Mouse (Mus musculus): ENCODE data around the gene Cdc37l1. TPM values are rescaled to one million over a fixed set of nuclear protein-coding genes. Genes with fewer than 3 reads are reported as not detected.
A peak's percentile ranks its signal among the peaks of the same experiment; 100 is the strongest.

Cdc37l1 gene
- total RNA-seq (2014; rRNA removed) (33.5 and 37.3 TPM in 2 replicates), polyA plus RNA-seq (2012; rRNA removed) (6.8 and 8.6 TPM in 2 replicates)

GRCm38 (mm10) chr19:28990194-28990589 is at the start of gene Cdc37l1:
Gene Cdc37l1 (plus strand): TSS chr19:28990352.
- TF ChIP-seq CTCF (IDR thresholded peaks at IDR 0.05; ENCODE audit: low read depth, low read length) (no peak), POLR2A (IDR thresholded peaks at IDR 0.05; ENCODE audit: extremely low read depth, insufficient read depth, low read length) (peak; percentile 84)
- WGBS = 1% methylated on average over 37 of the region's 37 CpGs
- H3K9ac ChIP-seq (ENCODE audit: low read depth, low read length) = peak within 1 kb of the TSS; percentile 85
- peak within 1 kb of the TSS; percentile 89 for H3K4me3 ChIP-seq (ENCODE audit: insufficient read depth, low read depth, low read length)
- H3K27me3 ChIP-seq (ENCODE audit: control insufficient read depth, insufficient read depth, low read length) = no peaks in the 10 kb centered on the region
- peaks cover 2% of the 10 kb centered on the region; the same call in 1 of the 2 replicates for H3K79me2 ChIP-seq (ENCODE audit: control insufficient read depth, insufficient read depth, low read length)
- DNase-seq (ENCODE audit: extremely low read depth, low read depth, low spot score) = peak; percentile 89
- H3K4me1 ChIP-seq (ENCODE audit: control insufficient read depth, insufficient read depth, low read length) = peaks cover 4% of the 10 kb centered on the region; the same call in 1 of the 2 replicates
- H3K36me3 ChIP-seq (ENCODE audit: control insufficient read depth, insufficient read depth, low read length) = peaks cover 3% of the 10 kb centered on the region; the same call in 1 of the 2 replicates
- H3K27ac ChIP-seq (replicated peaks; ENCODE audit: insufficient read depth, low read depth, low read length) = peak within 1 kb of the TSS; percentile 72

- no peak overlapping the region for H3K4me3 ChIP-seq (ENCODE audit: insufficient read depth, low read depth, low read length)
- no peaks in the 10 kb centered on the region for H3K36me3 ChIP-seq (ENCODE audit: control insufficient read depth, insufficient read depth, low read length)
- H3K27me3 ChIP-seq (ENCODE audit: control insufficient read depth, insufficient read depth, low read length) = no peaks in the 10 kb centered on the region
- no peaks in the 10 kb centered on the region for H3K79me2 ChIP-seq (ENCODE audit: control insufficient read depth, insufficient read depth, low read length)
- WGBS = 84% methylated on average over 4 of the region's 4 CpGs
- no peak overlapping the region for H3K27ac ChIP-seq (replicated peaks; ENCODE audit: insufficient read depth, low read depth, low read length)
- peaks cover 1% of the 10 kb centered on the region; the same call in 1 of the 2 replicates for H3K4me1 ChIP-seq (ENCODE audit: control insufficient read depth, insufficient read depth, low read length)
- no peak for DNase-seq (ENCODE audit: extremely low read depth, low read depth, low spot score)
- TF ChIP-seq CTCF (IDR thresholded peaks at IDR 0.05; ENCODE audit: low read depth, low read length) (no peak), POLR2A (IDR thresholded peaks at IDR 0.05; ENCODE audit: extremely low read depth, insufficient read depth, low read length) (no peak)
- H3K9ac ChIP-seq (ENCODE audit: low read depth, low read length) = no peak overlapping the region
Measured at GRCm38 (mm10) chr19:28941271-28941670, 48.9 kb upstream of the Cdc37l1 start.

- DNase-seq (ENCODE audit: extremely low read depth, low read depth, low spot score) = no peak
- WGBS = 66% methylated on average over 4 of the region's 4 CpGs
Measured at GRCm38 (mm10) chr19:28946782-28947181, 43.4 kb upstream of the Cdc37l1 start.

GRCm38 (mm10) chr19:28947311-28947710 is 42.8 kb upstream of the Cdc37l1 start:
- no peak overlapping the region for H3K4me3 ChIP-seq (ENCODE audit: insufficient read depth, low read depth, low read length)
- no peaks in the 10 kb centered on the region for H3K4me1 ChIP-seq (ENCODE audit: control insufficient read depth, insufficient read depth, low read length)
- no peaks in the 10 kb centered on the region for H3K36me3 ChIP-seq (ENCODE audit: control insufficient read depth, insufficient read depth, low read length)
- no peaks in the 10 kb centered on the region for H3K79me2 ChIP-seq (ENCODE audit: control insufficient read depth, insufficient read depth, low read length)
- no peak overlapping the region for H3K9ac ChIP-seq (ENCODE audit: low read depth, low read length)
- TF ChIP-seq CTCF (IDR thresholded peaks at IDR 0.05; ENCODE audit: low read depth, low read length) = no peak
- no peak for TF ChIP-seq POLR2A (IDR thresholded peaks at IDR 0.05; ENCODE audit: extremely low read depth, insufficient read depth, low read length)
- DNase-seq (ENCODE audit: extremely low read depth, low read depth, low spot score) = no peak
- H3K27ac ChIP-seq (replicated peaks; ENCODE audit: insufficient read depth, low read depth, low read length) = no peak overlapping the region
- no peaks in the 10 kb centered on the region for H3K27me3 ChIP-seq (ENCODE audit: control insufficient read depth, insufficient read depth, low read length)
- WGBS = 42% methylated on average over 2 of the region's 2 CpGs

More at GRCm38 (mm10) chr19:28946782-28947181, 43.4 kb upstream of the Cdc37l1 start:
- H3K4me1 ChIP-seq (ENCODE audit: control insufficient read depth, insufficient read depth, low read length) = no peaks in the 10 kb centered on the region
- no peaks in the 10 kb centered on the region for H3K36me3 ChIP-seq (ENCODE audit: control insufficient read depth, insufficient read depth, low read length)
- H3K9ac ChIP-seq (ENCODE audit: low read depth, low read length) = no peak overlapping the region
- no peak overlapping the region for H3K4me3 ChIP-seq (ENCODE audit: insufficient read depth, low read depth, low read length)
- no peak overlapping the region for H3K27ac ChIP-seq (replicated peaks; ENCODE audit: insufficient read depth, low read depth, low read length)
- no peaks in the 10 kb centered on the region for H3K79me2 ChIP-seq (ENCODE audit: control insufficient read depth, insufficient read depth, low read length)
- TF ChIP-seq POLR2A (IDR thresholded peaks at IDR 0.05; ENCODE audit: extremely low read depth, insufficient read depth, low read length) (no peak), CTCF (IDR thresholded peaks at IDR 0.05; ENCODE audit: low read depth, low read length) (no peak)
- no peaks in the 10 kb centered on the region for H3K27me3 ChIP-seq (ENCODE audit: control insufficient read depth, insufficient read depth, low read length)

- H3K27ac ChIP-seq (replicated peaks; ENCODE audit: insufficient read depth, low read depth, low read length) = no peak overlapping the region
- no peaks in the 10 kb centered on the region for H3K79me2 ChIP-seq (ENCODE audit: control insufficient read depth, insufficient read depth, low read length)
- WGBS = 92% methylated on average over 5 of the region's 5 CpGs
- H3K4me3 ChIP-seq (ENCODE audit: insufficient read depth, low read depth, low read length) = no peak overlapping the region
- TF ChIP-seq POLR2A (IDR thresholded peaks at IDR 0.05; ENCODE audit: extremely low read depth, insufficient read depth, low read length) (no peak), CTCF (IDR thresholded peaks at IDR 0.05; ENCODE audit: low read depth, low read length) (no peak)
- H3K9ac ChIP-seq (ENCODE audit: low read depth, low read length) = no peak overlapping the region
- DNase-seq (ENCODE audit: extremely low read depth, low read depth, low spot score) = no peak
- no peaks in the 10 kb centered on the region for H3K4me1 ChIP-seq (ENCODE audit: control insufficient read depth, insufficient read depth, low read length)
- H3K27me3 ChIP-seq (ENCODE audit: control insufficient read depth, insufficient read depth, low read length) = no peaks in the 10 kb centered on the region
- no peaks in the 10 kb centered on the region for H3K36me3 ChIP-seq (ENCODE audit: control insufficient read depth, insufficient read depth, low read length)
Measured at GRCm38 (mm10) chr19:28951251-28951650, 38.9 kb upstream of the Cdc37l1 start.

GRCm38 (mm10) chr19:28963113-28963512 is 27.0 kb upstream of the Cdc37l1 start:
- no peak overlapping the region for H3K27ac ChIP-seq (replicated peaks; ENCODE audit: insufficient read depth, low read depth, low read length)
- H3K9ac ChIP-seq (ENCODE audit: low read depth, low read length) = no peak overlapping the region
- DNase-seq (ENCODE audit: extremely low read depth, low read depth, low spot score) = no peak
- no peaks in the 10 kb centered on the region for H3K27me3 ChIP-seq (ENCODE audit: control insufficient read depth, insufficient read depth, low read length)
- peaks cover 9% of the 10 kb centered on the region; the same call in 1 of the 2 replicates for H3K4me1 ChIP-seq (ENCODE audit: control insufficient read depth, insufficient read depth, low read length)
- no peak overlapping the region for H3K4me3 ChIP-seq (ENCODE audit: insufficient read depth, low read depth, low read length)
- TF ChIP-seq CTCF (IDR thresholded peaks at IDR 0.05; ENCODE audit: low read depth, low read length) = no peak
- TF ChIP-seq POLR2A (IDR thresholded peaks at IDR 0.05; ENCODE audit: extremely low read depth, insufficient read depth, low read length) = no peak
- H3K79me2 ChIP-seq (ENCODE audit: control insufficient read depth, insufficient read depth, low read length) = 0 out of 2 replicates have a peak, but pooled peaks cover 4% of the 10 kb centered on the region
- 51% methylated on average over 3 of the region's 3 CpGs for WGBS
- H3K36me3 ChIP-seq (ENCODE audit: control insufficient read depth, insufficient read depth, low read length) = no peaks in the 10 kb centered on the region
